Mouse (Mus musculus): ENCODE measurements around the gene Cxxc4. TPM values are rescaled to one million over a fixed set of nuclear protein-coding genes. Genes with fewer than 3 reads are reported as not detected.

Cxxc4 gene
- total and polyA plus RNA-seq, 3 experiments: 0.22 TPM; not detected in 2

DNA sequence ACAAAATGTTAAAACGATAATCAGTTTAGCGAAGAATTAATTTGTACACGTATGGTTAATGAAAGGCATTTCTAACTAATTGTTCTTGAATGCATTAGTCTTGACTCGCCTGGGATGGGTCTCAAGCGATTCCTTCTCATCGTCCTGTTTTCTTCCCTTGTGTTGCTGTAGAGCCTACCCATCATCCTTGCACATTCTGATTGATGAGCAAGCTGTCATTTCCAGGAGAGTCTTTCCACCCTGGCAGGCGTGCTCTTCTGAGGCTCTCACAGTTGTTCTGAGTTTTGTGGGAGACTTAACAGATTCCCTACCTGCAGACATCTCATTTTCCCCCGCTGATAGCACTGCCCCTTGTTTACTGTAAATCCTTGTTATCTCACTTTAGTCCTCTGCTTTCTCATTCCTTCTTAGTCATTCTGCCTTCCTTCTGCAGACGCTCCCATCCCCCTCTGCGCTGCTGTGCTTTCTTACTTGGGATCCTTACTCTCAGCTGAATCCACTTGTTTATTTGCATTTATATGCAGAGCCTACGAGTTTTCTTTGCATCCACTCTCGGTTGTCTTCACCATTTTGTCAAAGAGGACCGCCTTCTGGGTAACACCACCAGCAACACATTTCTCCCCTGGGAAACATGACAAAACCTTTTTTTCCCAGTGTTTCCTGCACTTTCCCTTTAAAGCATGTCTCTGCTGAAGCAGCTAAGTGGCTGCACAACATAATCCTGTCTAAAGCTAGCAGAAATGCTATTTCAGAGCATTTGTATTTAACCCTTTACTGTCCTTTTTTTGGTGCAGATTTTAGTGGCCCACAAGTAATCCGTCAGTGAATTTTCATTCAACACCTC lies 45.5 kb downstream of the Cxxc4 start:
- no peaks in the 10 kb centered on the region for H3K4me1 ChIP-seq (ENCODE audit: insufficient read depth, low read depth, low read length)
- H3K27me3 ChIP-seq (ENCODE audit: insufficient read depth, low read length): no peaks in the 10 kb centered on the region
- H3K9me3 ChIP-seq (replicated peaks): 0 out of 2 replicates have a peak, but pooled peaks cover 2% of the 10 kb centered on the region
- no peak overlapping the region for H3K4me3 ChIP-seq (ENCODE audit: low read depth, low read length)
- TF ChIP-seq POLR2AphosphoS5 (IDR thresholded peaks at IDR 0.05; ENCODE audit: insufficient replicate concordance, low read depth, low read length) (no peak), CTCF (IDR thresholded peaks at IDR 0.05; ENCODE audit: low read depth, low read length) (no peak), GATA1 (IDR thresholded peaks at IDR 0.05; ENCODE audit: borderline replicate concordance, low read length) (no peak), TAL1 (conservative IDR thresholded peaks at IDR 0.05; ENCODE audit: low read depth, low read length) (no peak), GATA2 (IDR thresholded peaks at IDR 0.05; ENCODE audit: borderline replicate concordance, low read depth, low read length) (no peak)
- ATAC-seq (ENCODE audit: extremely low read depth, insufficient number of reproducible peaks, low FRiP score, poor library complexity, severe bottlenecking) (no peak), DNase-seq (ENCODE audit: low spot score) (no peak)
- no peaks in the 10 kb centered on the region for H3K36me3 ChIP-seq (replicated peaks)

DNA sequence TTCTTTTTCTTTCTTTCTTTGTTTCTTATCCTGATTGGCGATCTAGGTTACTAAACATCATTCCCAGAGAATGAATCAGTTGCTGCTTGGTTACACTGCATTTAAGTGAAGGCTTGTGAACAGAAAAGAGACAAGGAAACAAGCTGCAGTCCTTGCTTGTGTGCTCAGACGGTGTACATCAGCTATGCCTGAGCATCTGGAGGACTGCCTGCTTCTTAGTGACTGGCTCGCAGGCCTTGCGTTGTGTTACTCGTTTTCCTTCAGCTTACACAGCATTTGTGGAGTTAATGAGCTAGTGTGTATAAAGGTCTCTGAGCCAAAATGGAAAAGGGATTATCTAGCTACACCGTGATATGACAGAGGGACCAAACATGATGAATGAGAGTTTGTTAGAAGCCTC lies 58.9 kb downstream of the Cxxc4 start:
- no peaks in the 10 kb centered on the region for H3K4me1 ChIP-seq (ENCODE audit: insufficient read depth, low read depth, low read length)
- H3K36me3 ChIP-seq (replicated peaks): no peaks in the 10 kb centered on the region
- ATAC-seq (ENCODE audit: extremely low read depth, insufficient number of reproducible peaks, low FRiP score, poor library complexity, severe bottlenecking) (no peak), DNase-seq (ENCODE audit: low spot score) (no peak)
- TF ChIP-seq CTCF (IDR thresholded peaks at IDR 0.05; ENCODE audit: low read depth, low read length) (no peak), GATA1 (IDR thresholded peaks at IDR 0.05; ENCODE audit: borderline replicate concordance, low read length) (no peak), TAL1 (conservative IDR thresholded peaks at IDR 0.05; ENCODE audit: low read depth, low read length) (no peak), POLR2AphosphoS5 (IDR thresholded peaks at IDR 0.05; ENCODE audit: insufficient replicate concordance, low read depth, low read length) (no peak), GATA2 (IDR thresholded peaks at IDR 0.05; ENCODE audit: borderline replicate concordance, low read depth, low read length) (no peak)
- no peak overlapping the region for H3K4me3 ChIP-seq (ENCODE audit: low read depth, low read length)
- H3K27me3 ChIP-seq (ENCODE audit: insufficient read depth, low read length): no peaks in the 10 kb centered on the region
- H3K9me3 ChIP-seq (replicated peaks): peaks cover 5% of the 10 kb centered on the region; the same call in 1 of the 2 replicates

DNA sequence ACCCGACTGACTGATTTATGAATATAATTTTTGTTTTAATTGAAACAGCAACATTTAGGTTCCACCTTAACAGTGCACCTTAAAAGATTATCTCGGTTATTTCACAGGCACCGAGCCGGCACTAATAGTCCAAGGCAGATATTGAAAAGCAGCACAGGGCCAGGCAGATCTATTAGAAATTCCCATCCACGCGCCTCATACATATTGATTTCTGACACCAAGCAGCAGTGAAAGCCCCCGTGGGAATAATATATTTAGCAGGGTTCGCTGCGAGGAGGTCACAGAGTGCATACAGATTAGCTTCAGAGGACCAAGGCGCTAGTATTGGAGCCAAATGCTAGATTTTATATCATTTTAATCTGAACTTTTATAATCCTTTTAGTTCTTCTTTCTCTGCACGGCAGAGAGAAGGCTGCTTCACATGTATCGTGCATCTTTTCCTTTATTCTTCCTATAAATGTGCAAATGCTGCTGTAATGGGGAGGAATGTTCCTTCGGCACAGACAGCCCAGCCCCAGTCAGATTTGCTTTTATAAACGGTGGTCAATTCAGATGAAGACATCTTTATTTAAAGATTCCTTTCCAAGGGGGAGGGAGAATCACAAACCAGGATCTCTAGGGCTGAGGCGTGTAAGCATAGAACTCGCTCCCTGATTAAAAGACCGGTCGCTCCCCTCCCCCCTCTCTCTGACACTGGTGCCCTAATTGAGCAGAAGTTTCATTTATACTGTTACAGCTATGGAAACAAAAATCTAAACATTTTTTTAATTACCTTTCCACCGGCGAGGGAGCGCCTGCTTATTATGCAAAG lies 66.6 kb downstream of the Cxxc4 start:
- Histone ChIP-seq H3K4me3 (ENCODE audit: low read depth, low read length) (no peak overlapping the region), H3K36me3 (replicated peaks) (no peaks in the 10 kb centered on the region), H3K27me3 (ENCODE audit: insufficient read depth, low read length) (no peaks in the 10 kb centered on the region), H3K9me3 (replicated peaks) (no peaks in the 10 kb centered on the region), H3K4me1 (ENCODE audit: insufficient read depth, low read depth, low read length) (no peaks in the 10 kb centered on the region)
- ATAC-seq (ENCODE audit: extremely low read depth, insufficient number of reproducible peaks, low FRiP score, poor library complexity, severe bottlenecking) (no peak), DNase-seq (ENCODE audit: low spot score) (no peak)
- TF ChIP-seq TAL1 (conservative IDR thresholded peaks at IDR 0.05; ENCODE audit: low read depth, low read length) (no peak), POLR2AphosphoS5 (IDR thresholded peaks at IDR 0.05; ENCODE audit: insufficient replicate concordance, low read depth, low read length) (no peak), CTCF (IDR thresholded peaks at IDR 0.05; ENCODE audit: low read depth, low read length) (no peak), GATA2 (IDR thresholded peaks at IDR 0.05; ENCODE audit: borderline replicate concordance, low read depth, low read length) (no peak), GATA1 (IDR thresholded peaks at IDR 0.05; ENCODE audit: borderline replicate concordance, low read length) (no peak)

DNA sequence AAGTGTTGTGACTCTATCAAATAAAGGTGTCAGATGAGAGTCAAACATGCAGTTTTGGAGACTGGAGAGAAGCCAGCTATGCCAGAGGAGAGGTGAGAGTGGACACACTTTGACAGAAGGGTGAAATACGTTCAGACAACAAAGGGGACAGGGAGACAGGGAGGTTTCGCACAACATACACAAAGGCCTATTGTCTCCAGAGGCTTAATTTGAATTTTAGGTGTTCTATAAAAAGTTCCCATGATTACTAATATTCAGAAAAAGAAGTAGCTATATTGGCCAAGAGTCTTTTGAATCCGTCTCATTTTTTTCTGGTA lies 67.2 kb downstream of the Cxxc4 start:
- no peak overlapping the region for H3K4me3 ChIP-seq (ENCODE audit: low read depth, low read length)
- DNase-seq (ENCODE audit: low spot score): no peak
- no peak for TF ChIP-seq GATA1 (IDR thresholded peaks at IDR 0.05; ENCODE audit: borderline replicate concordance, low read length)
- ATAC-seq (ENCODE audit: extremely low read depth, insufficient number of reproducible peaks, low FRiP score, poor library complexity, severe bottlenecking): no peak
- no peaks in the 10 kb centered on the region for H3K9me3 ChIP-seq (replicated peaks)
- H3K4me1 ChIP-seq (ENCODE audit: insufficient read depth, low read depth, low read length): no peaks in the 10 kb centered on the region
- H3K36me3 ChIP-seq (replicated peaks): no peaks in the 10 kb centered on the region
- no peaks in the 10 kb centered on the region for H3K27me3 ChIP-seq (ENCODE audit: insufficient read depth, low read length)

DNA sequence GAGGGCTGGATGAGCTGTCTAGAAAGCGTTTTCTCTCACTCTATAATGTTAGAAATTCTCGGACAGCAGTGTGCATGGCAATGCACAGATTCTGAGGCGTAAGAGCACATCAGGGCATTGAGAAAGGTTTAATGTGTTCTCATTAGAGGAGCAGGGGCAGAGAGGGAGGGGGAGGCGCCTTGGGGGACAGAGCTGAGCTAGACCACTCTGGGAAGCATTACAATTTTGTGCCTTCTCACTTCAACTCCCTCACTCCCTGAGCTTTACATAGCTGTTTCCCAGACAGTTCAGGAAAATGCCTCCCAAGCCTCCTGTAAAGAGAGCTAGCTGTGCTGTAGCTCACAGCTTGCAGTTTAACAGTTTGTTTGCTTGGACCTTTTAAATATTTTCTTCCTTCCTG lies 70.2 kb downstream of the Cxxc4 start:
- H3K9me3 ChIP-seq (replicated peaks): no peaks in the 10 kb centered on the region
- TF ChIP-seq POLR2AphosphoS5 (IDR thresholded peaks at IDR 0.05; ENCODE audit: insufficient replicate concordance, low read depth, low read length) (no peak), TAL1 (conservative IDR thresholded peaks at IDR 0.05; ENCODE audit: low read depth, low read length) (no peak), GATA1 (IDR thresholded peaks at IDR 0.05; ENCODE audit: borderline replicate concordance, low read length) (no peak), CTCF (IDR thresholded peaks at IDR 0.05; ENCODE audit: low read depth, low read length) (no peak), GATA2 (IDR thresholded peaks at IDR 0.05; ENCODE audit: borderline replicate concordance, low read depth, low read length) (no peak)
- DNase-seq (ENCODE audit: low spot score) (no peak), ATAC-seq (ENCODE audit: extremely low read depth, insufficient number of reproducible peaks, low FRiP score, poor library complexity, severe bottlenecking) (no peak)
- H3K27me3 ChIP-seq (ENCODE audit: insufficient read depth, low read length): no peaks in the 10 kb centered on the region
- H3K36me3 ChIP-seq (replicated peaks): no peaks in the 10 kb centered on the region
- no peak overlapping the region for H3K4me3 ChIP-seq (ENCODE audit: low read depth, low read length)
- no peaks in the 10 kb centered on the region for H3K4me1 ChIP-seq (ENCODE audit: insufficient read depth, low read depth, low read length)

DNA sequence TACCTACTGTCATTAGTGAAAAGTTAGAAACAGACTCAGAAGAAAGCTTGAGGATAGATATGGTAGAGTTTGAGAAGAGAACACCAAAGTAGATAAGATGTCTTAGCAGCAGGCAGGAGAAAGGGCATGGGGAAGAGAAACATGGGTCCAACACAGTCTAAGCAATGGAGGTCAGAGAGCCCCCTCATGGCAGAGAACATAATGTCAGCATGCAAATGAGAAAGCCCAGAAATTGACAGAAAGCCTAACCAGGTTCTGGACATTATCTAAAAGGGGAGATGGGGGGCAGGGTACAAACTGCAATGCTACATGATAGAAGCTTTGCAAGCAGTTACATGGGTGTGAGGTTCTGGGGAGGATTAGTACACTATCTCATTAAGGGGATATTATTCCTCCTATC lies 71.5 kb downstream of the Cxxc4 start:
- ATAC-seq (ENCODE audit: extremely low read depth, insufficient number of reproducible peaks, low FRiP score, poor library complexity, severe bottlenecking) (no peak), DNase-seq (ENCODE audit: low spot score) (no peak)
- no peaks in the 10 kb centered on the region for H3K9me3 ChIP-seq (replicated peaks)
- no peak overlapping the region for H3K4me3 ChIP-seq (ENCODE audit: low read depth, low read length)
- TF ChIP-seq TAL1 (conservative IDR thresholded peaks at IDR 0.05; ENCODE audit: low read depth, low read length) (no peak), CTCF (IDR thresholded peaks at IDR 0.05; ENCODE audit: low read depth, low read length) (no peak), GATA1 (IDR thresholded peaks at IDR 0.05; ENCODE audit: borderline replicate concordance, low read length) (no peak), POLR2AphosphoS5 (IDR thresholded peaks at IDR 0.05; ENCODE audit: insufficient replicate concordance, low read depth, low read length) (no peak), GATA2 (IDR thresholded peaks at IDR 0.05; ENCODE audit: borderline replicate concordance, low read depth, low read length) (no peak)
- H3K36me3 ChIP-seq (replicated peaks): no peaks in the 10 kb centered on the region
- H3K27me3 ChIP-seq (ENCODE audit: insufficient read depth, low read length): no peaks in the 10 kb centered on the region
- H3K4me1 ChIP-seq (ENCODE audit: insufficient read depth, low read depth, low read length): no peaks in the 10 kb centered on the region
